25 mouse cellular contexts compared by ENCODE assay signal in the genomic region with DNA sequence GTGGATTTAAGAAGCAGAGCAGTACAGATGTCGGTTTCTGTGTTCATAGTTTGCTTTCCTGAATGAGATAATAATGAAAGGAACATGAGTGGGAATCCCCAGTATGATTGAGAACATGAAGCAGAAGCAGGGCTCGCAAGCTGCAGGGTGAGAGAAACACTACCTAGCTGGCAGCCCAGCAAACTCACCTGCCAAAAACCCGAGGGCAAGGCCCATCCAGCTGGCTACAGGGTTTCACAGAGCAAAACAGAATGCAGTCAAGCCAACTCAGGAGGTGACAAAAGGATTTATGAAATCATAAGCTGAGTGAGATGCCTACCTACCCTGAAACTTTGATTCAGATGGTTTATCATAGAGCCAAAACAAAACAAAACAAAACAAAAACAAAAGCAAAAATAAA.
DNase-seq lines count a peak whose midpoint lies in the region; ATAC-seq and TF ChIP-seq lines count a peak whose summit lies in the region.
"Had no signal": no experiment of that assay in that cellular context is flagged by ENCODE, and none has a peak within 500 bp of the region (broad histone marks: within the 10 kb centered on the region; RNA-seq: fewer than 3 reads in every experiment).

No protein-coding gene starts in this region.

- no peak overlapping the region for H3K4me2 ChIP-seq in hindbrain, embryonic 13.5 days
- H3K4me2 ChIP-seq in midbrain, embryonic 14.5 days (ENCODE audit: low read length): no peak overlapping the region
- H3K4me2 ChIP-seq: embryonic facial prominence, embryonic 12.5 days; forebrain, embryonic 12.5 days; heart, embryonic 15.5 days; limb, embryonic 15.5 days; lung, embryonic 14.5 days; midbrain, embryonic 15.5 days; neural tube, embryonic 12.5 days had no signal

- no peaks in the 10 kb centered on the region for H3K4me1 ChIP-seq in hindbrain, embryonic 13.5 days (replicated peaks)
- H3K4me1 ChIP-seq in midbrain, embryonic 14.5 days (ENCODE audit: control insufficient read depth, insufficient read depth, low read length): no peaks in the 10 kb centered on the region
- H3K4me1 ChIP-seq: embryonic facial prominence, embryonic 12.5 days; forebrain, embryonic 12.5 days; heart, embryonic 15.5 days; limb, embryonic 15.5 days; midbrain, embryonic 15.5 days; neural tube, embryonic 12.5 days had no signal

- H3K9ac ChIP-seq in hindbrain, embryonic 13.5 days: no peak overlapping the region
- H3K9ac ChIP-seq in midbrain, embryonic 14.5 days (replicated peaks; ENCODE audit: low read length): no peak overlapping the region
- H3K9ac ChIP-seq: embryonic facial prominence, embryonic 12.5 days; forebrain, embryonic 12.5 days; heart, embryonic 15.5 days; limb, embryonic 15.5 days; liver, embryonic 14.5 days; lung, embryonic 14.5 days; midbrain, embryonic 15.5 days; neural tube, embryonic 12.5 days had no signal

- no peaks in the 10 kb centered on the region for H3K36me3 ChIP-seq in hindbrain, embryonic 13.5 days
- no peaks in the 10 kb centered on the region for H3K36me3 ChIP-seq in midbrain, embryonic 14.5 days (ENCODE audit: control insufficient read depth, insufficient read depth, low read length)
- H3K36me3 ChIP-seq: embryonic facial prominence, embryonic 12.5 days; forebrain, embryonic 12.5 days; heart, embryonic 15.5 days; limb, embryonic 15.5 days; midbrain, embryonic 15.5 days; neural tube, embryonic 12.5 days had no signal

- 86% methylated on average over 3 of the region's 3 CpGs for WGBS in hindbrain, embryonic 13.5 days
- WGBS in midbrain, embryonic 14.5 days: 78% methylated on average over 3 of the region's 3 CpGs

- peak overlapping the region; percentile 34; the same call in 1 of the 2 replicates for H3K27ac ChIP-seq in left cerebral cortex, adult 2 months
- H3K27ac ChIP-seq in hindbrain, embryonic 13.5 days: no peak overlapping the region
- H3K27ac ChIP-seq in midbrain, embryonic 14.5 days (replicated peaks; ENCODE audit: low read depth, low read length): no peak overlapping the region
- H3K27ac ChIP-seq: embryonic facial prominence, embryonic 12.5 days; forebrain, embryonic 12.5 days; gastrocnemius, adult 2 months; heart, embryonic 15.5 days; limb, embryonic 15.5 days; liver, embryonic 14.5 days; midbrain, embryonic 15.5 days; neural tube, embryonic 12.5 days had no signal

- H3K4me3 ChIP-seq in left cerebral cortex, adult 2 months: no peak overlapping the region
- H3K4me3 ChIP-seq in hindbrain, embryonic 13.5 days: no peak overlapping the region
- no peak overlapping the region for H3K4me3 ChIP-seq in midbrain, embryonic 14.5 days (replicated peaks; ENCODE audit: low read depth, low read length)
- H3K4me3 ChIP-seq: embryonic facial prominence, embryonic 12.5 days; forebrain, embryonic 12.5 days; gastrocnemius, adult 2 months; heart, embryonic 15.5 days; limb, embryonic 15.5 days; midbrain, embryonic 15.5 days; neural tube, embryonic 12.5 days had no signal

- no peak for DNase-seq in left cerebral cortex, adult 2 months (ENCODE audit: extremely low spot score in 1 of 2, low spot score in 2 of 2)
- DNase-seq in left cerebral cortex, adult 9 months (ENCODE audit: low spot score in 2 of 2): no peak
- DNase-seq in cerebellum, adult 11-12 months: peak; percentile 87
- DNase-seq in cerebellum, adult 9-11 months: peak; percentile 88
- no peak for DNase-seq in heart, postnatal 10 days
- no peak for DNase-seq in midbrain, embryonic 14.5 days
- DNase-seq: adrenal gland, postnatal 14 days; B cell, adult 2 months; gastrocnemius, adult 2 months; heart, postnatal 4 days; kidney, adult 9 months; kidney, postnatal 14 days; layer of hippocampus, postnatal 36 days; lung, embryonic 14.5 days; right cerebral cortex, postnatal 14 days had no signal

- no peaks in the 10 kb centered on the region for H3K27me3 ChIP-seq in hindbrain, embryonic 13.5 days
- no peaks in the 10 kb centered on the region for H3K27me3 ChIP-seq in midbrain, embryonic 14.5 days (ENCODE audit: control insufficient read depth, insufficient read depth, low read length)
- H3K27me3 ChIP-seq: embryonic facial prominence, embryonic 12.5 days; forebrain, embryonic 12.5 days; heart, embryonic 15.5 days; limb, embryonic 15.5 days; midbrain, embryonic 15.5 days; neural tube, embryonic 12.5 days had no signal

- no peak for TF ChIP-seq CTCF in left cerebral cortex, adult 2 months (IDR thresholded peaks at IDR 0.05)

- no peak for ATAC-seq in hindbrain, embryonic 13.5 days (ENCODE audit: low FRiP score)
- ATAC-seq in midbrain, embryonic 14.5 days (ENCODE audit: low FRiP score, low TSS enrichment): no peak
- ATAC-seq: hindbrain, embryonic 16.5 days; intestine, embryonic 16.5 days; midbrain, embryonic 15.5 days had no signal

- H3K9me3 ChIP-seq in hindbrain, embryonic 13.5 days: no peaks in the 10 kb centered on the region
- H3K9me3 ChIP-seq in midbrain, embryonic 14.5 days (ENCODE audit: control insufficient read depth, low read length): no peaks in the 10 kb centered on the region
- H3K9me3 ChIP-seq: embryonic facial prominence, embryonic 12.5 days; forebrain, embryonic 12.5 days; heart, embryonic 15.5 days; limb, embryonic 15.5 days; midbrain, embryonic 15.5 days; neural tube, embryonic 12.5 days had no signal

- intact Hi-C loops in left cerebral cortex, adult 2 months (cut with DNase I): loop anchor here (2.0 kb wide), 2 partner anchors 42 to 114 kb away; no protein-coding TSS in a partner anchor
- intact Hi-C loops in heart, postnatal 10 days (cut with DNase I): no loop called here

Comparison
In these comparisons a context has a peak if more than half of its experiments do, and no peak if none do; other contexts are left out.
1. DNase-seq: peak in cerebellum, adult 11-12 months (single experiment) and cerebellum, adult 9-11 months (single experiment); none in left cerebral cortex, adult 2 months (0 of 2), left cerebral cortex, adult 9 months (0 of 2), heart, postnatal 10 days (0 of 2) and midbrain, embryonic 14.5 days (single experiment).